Mouse (Mus musculus) heart, embryonic 10.5 days (tissue): Measurements from ENCODE around the gene Lnx2. TPM values are rescaled to one million over a fixed set of nuclear protein-coding genes. Genes with fewer than 3 reads are reported as not detected.

ENCODE experiments used
- DNase-seq: peaks from one replicate; pipeline ENCODE4 v3.0.0-alpha.2; 2017; ENCODE audit warnings: low spot score
- H3K27ac ChIP-seq: fragments of 300-500 bp; sonication (generic); 2 replicates; pipeline ENCODE4 v1.5.1; 2016; ENCODE audit warnings: mild to moderate bottlenecking
- H3K27me3 ChIP-seq: fragments of 300-500 bp; sonication (generic); 2 replicates; pipeline ENCODE4 v1.6.1; 2016; ENCODE audit warnings: mild to moderate bottlenecking; ENCODE audit not compliant: poor library complexity, insufficient read depth, severe bottlenecking
- H3K36me3 ChIP-seq: fragments of 300-500 bp; sonication (generic); 2 replicates; pipeline ENCODE4 v1.6.1; 2016; ENCODE audit warnings: mild to moderate bottlenecking, moderate library complexity
- H3K4me1 ChIP-seq: fragments of 300-500 bp; sonication (generic); 2 replicates; pipeline ENCODE4 v1.6.1; 2016; ENCODE audit warnings: mild to moderate bottlenecking
- H3K4me3 ChIP-seq: fragments of 300-500 bp; sonication (generic); 2 replicates; pipeline ENCODE4 v1.5.1; 2016; ENCODE audit warnings: mild to moderate bottlenecking, moderate library complexity
- H3K9me3 ChIP-seq: fragments of 300-500 bp; sonication (generic); 2 replicates; pipeline ENCODE4 v1.6.1; 2016; ENCODE audit warnings: mild to moderate bottlenecking, moderate library complexity
- WGBS: fragments of 180-500 bp; shearing (Covaris S2); methylation state at CpG from one replicate; pipeline ENCODE4 v1.1.7; 2016; 5-methylcytosine and 5-hydroxymethylcytosine counted together
- polyA plus RNA-seq: library from polyadenylated mRNA; unstranded; fragments of >200 nt; fragmentation: Nextera tagmentation; extraction: Ambion mirVana; gene quantifications from 2 replicates; pipeline ENCODE4 v1.2.1, GENCODE M21; 2016

The Lnx2 gene
- polyA plus RNA-seq, 1 experiment from 2014 or later = 10.0 TPM

DNA sequence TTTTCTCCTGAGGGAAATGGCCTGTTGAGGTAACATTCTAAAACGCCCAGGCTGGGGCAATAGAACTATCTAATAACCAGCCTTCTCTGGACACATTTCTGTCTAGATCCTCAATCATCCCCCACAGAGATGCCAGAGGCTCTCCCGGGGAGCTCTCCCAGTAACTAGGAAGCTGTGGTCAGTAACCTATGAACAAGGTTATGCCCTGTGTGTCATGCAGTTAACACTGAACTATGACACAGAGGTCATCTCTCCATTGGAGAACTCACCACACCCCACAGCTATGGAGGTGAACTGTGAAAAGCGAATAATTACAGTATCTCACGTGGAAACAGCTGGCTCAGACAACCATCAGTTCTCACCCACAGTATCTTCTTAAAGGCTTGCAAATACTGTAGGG is 4.5 kb downstream of the Lnx2 start:
- Histone ChIP-seq H3K4me3 (no peak overlapping the region), H3K36me3 (no peaks in the 10 kb centered on the region), H3K27ac (no peak overlapping the region), H3K27me3 (no peaks in the 10 kb centered on the region), H3K9me3 (no peaks in the 10 kb centered on the region), H3K4me1 (peaks cover 34% of the 10 kb centered on the region)
- no peak for DNase-seq
- WGBS = 53% methylated on average over 4 of the region's 4 CpGs

DNA sequence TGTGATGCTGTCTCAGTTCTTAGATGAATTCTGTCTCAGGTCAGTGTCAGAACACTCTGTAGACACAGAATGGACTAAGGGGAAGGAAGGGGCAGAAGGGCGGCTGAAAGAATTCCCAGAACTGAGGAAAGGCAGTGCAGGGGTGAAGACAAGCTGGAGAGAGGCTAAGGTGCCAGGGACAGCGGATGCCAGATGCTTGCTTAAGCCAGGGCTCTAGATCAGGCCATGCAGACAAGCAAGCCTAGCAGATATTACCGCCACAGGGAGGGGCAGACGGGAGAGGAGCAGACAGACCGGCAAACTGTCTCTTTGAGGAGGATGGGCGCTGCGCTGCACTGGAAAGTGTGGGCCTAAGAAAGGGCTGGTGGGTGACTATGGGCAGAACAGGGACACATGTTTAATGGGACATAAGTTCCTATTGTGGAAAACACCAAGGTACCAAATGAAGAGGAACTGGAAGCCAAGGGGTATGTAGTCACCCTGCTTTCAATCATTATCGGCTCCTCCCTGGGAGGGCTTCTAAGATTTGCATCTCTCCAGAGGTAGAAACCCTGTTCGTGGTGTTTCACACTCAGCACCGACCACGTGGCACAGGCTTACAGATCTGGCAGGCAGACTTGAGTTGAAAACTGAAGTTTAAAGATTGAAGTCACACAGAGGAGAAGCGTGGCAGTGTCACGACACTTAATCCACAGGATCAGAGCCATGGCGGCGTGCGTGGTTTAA is 5.4 kb downstream of the Lnx2 start:
- H3K4me1 ChIP-seq = peaks cover 34% of the 10 kb centered on the region
- no peak for DNase-seq

DNA sequence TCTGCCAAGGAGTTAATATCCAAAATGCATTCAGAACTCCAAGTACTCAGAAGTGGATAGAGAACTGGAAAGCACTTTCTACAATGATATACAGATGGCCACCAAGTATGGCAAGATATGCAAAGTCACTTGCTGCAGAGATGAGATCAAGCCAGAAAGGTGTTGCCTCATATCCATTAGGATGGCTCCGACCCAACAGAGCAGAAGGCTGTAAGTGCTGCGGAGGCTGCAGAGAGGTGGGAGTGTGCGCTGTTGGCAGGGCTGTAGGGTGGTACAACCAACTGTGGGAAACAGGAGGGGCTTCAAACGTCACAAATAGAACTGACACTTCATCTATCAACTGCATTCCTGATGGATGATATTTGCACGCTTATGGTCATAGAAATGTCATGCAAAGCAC is 7.5 kb downstream of the Lnx2 start:
- WGBS = 74% methylated on average over 5 of the region's 5 CpGs
- Histone ChIP-seq H3K9me3 (no peaks in the 10 kb centered on the region), H3K4me3 (no peak overlapping the region), H3K4me1 (peaks cover 24% of the 10 kb centered on the region), H3K27me3 (no peaks in the 10 kb centered on the region), H3K27ac (no peak overlapping the region), H3K36me3 (no peaks in the 10 kb centered on the region)
- no peak for DNase-seq

More for the DNA sequence above, 5.4 kb downstream of the Lnx2 start:
- H3K27ac ChIP-seq = peak overlapping the region; percentile 56
- no peaks in the 10 kb centered on the region for H3K27me3 ChIP-seq
- H3K4me3 ChIP-seq = no peak overlapping the region
- no peaks in the 10 kb centered on the region for H3K9me3 ChIP-seq
- WGBS = 63% methylated on average over 16 of the region's 16 CpGs
- no peaks in the 10 kb centered on the region for H3K36me3 ChIP-seq

DNA sequence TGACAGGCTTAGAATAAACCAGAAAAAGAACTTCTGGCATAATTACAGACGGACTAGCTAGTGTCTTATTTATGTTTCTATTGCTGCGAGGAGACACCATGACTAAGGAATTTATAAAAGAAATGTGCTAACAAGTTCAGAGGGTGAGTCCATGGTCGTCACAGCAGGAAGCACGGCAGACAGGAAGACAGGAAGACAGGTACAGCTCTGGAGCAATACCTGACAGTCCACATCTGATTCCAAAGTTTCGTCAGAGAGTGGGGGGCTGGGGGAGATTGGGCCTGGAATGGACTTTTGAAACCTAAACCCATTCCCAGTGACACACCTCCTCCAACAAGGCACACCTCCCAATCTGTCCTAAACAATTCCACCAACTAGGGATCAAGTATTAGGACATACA is 9.4 kb downstream of the Lnx2 start:
- 77% methylated on average over 5 of the region's 5 CpGs for WGBS
- no peak for DNase-seq
- no peaks in the 10 kb centered on the region for H3K9me3 ChIP-seq
- no peaks in the 10 kb centered on the region for H3K27me3 ChIP-seq
- H3K36me3 ChIP-seq = no peaks in the 10 kb centered on the region
- no peak overlapping the region for H3K27ac ChIP-seq
- H3K4me3 ChIP-seq = no peak overlapping the region
- H3K4me1 ChIP-seq = peaks cover 29% of the 10 kb centered on the region

DNA sequence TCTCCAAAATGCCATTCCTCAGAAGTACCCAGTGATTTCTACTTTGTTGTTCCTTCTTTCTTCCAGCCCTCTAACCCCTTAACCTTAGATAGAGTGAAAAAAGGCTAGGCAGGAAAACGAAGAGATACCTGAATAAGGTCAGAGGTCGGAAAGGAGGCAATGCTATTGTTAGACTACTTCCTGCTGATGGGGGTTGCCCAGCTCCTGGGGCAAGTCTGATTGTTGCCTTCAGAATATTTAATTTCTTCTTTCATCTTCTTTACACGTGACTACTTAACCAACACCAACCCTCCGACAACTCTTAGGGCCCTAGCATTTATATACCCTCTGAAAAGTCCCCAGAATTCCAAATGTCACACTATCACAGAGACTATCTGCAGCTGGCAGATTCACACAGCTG is 10.3 kb downstream of the Lnx2 start:
- no peaks in the 10 kb centered on the region for H3K36me3 ChIP-seq
- no peaks in the 10 kb centered on the region for H3K9me3 ChIP-seq
- peaks cover 25% of the 10 kb centered on the region for H3K4me1 ChIP-seq
- no peak overlapping the region for H3K4me3 ChIP-seq
- no peaks in the 10 kb centered on the region for H3K27me3 ChIP-seq
- H3K27ac ChIP-seq = no peak overlapping the region
- no peak for DNase-seq
- 45% methylated on average over 4 of the region's 4 CpGs for WGBS

DNA sequence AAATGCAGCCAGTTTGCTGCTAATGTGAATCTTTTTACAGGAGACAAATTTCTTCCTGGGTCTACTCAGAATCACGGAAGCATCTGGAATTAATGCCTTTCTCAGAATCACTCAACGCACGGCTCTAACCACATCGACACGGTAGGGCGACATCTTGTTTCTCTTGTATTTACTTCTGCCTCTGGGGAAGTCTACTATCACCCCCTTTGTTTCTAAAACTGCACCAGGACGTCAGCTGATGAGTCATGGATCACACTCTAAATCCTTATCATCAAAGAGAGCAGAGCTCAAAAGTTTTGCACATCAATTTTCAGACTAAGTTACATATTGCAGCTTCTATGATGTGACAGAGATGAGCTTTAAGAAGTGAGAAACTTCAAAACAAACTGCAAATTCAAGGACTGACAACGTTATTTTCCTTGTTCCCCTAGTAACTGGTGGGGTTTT is 13.1 kb downstream of the Lnx2 start:
- Histone ChIP-seq H3K4me1 (peaks cover 7% of the 10 kb centered on the region; the same call in 1 of the 2 replicates), H3K27ac (no peak overlapping the region), H3K9me3 (no peaks in the 10 kb centered on the region), H3K4me3 (no peak overlapping the region), H3K36me3 (no peaks in the 10 kb centered on the region), H3K27me3 (no peaks in the 10 kb centered on the region)
- DNase-seq = no peak
- 53% methylated on average over 8 of the region's 8 CpGs for WGBS

DNA sequence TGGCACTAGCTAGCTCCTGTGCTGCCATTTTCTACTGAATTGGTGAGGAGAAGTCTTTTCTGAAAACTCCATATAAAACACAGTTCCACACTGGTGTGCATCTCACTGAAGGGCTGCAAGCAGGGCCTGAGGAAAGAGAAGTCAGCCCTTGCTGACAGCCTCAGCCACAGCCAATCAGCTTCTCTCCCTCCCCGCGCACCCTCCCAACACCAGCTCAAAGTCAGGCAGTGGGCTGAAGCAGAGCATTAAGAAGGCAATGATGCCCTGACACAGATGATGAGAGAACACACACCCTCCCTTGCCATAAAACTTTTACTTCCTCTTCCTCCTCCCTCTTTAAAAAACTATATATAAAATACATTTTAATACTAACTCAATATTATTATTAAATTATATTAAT is 16.4 kb downstream of the Lnx2 start:
- 94% methylated on average over 2 of the region's 2 CpGs for WGBS
- Histone ChIP-seq H3K27ac (no peak overlapping the region), H3K36me3 (no peaks in the 10 kb centered on the region), H3K9me3 (no peaks in the 10 kb centered on the region), H3K4me1 (peaks cover 24% of the 10 kb centered on the region), H3K4me3 (no peak overlapping the region), H3K27me3 (no peaks in the 10 kb centered on the region)
- no peak for DNase-seq

DNA sequence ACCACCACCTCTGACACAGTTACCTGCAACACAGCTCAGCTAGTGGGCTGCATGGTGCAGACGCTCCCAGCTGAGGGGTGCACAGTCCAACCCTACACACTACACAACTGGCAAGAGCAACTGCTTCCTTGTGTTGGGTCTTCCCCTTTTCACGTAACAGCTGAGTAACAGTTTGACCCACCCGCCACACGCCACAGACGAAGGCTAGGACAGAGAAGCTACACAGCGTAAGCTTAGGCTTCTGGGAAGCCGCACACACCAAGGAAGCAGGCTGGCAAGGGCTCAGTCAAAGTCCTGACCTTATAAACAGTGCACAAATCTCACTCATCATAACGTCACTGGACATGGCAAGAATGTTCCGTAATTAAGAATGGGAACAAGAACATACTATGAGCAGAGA is 17.1 kb downstream of the Lnx2 start:
- 88% methylated on average over 9 of the region's 9 CpGs for WGBS

DNA sequence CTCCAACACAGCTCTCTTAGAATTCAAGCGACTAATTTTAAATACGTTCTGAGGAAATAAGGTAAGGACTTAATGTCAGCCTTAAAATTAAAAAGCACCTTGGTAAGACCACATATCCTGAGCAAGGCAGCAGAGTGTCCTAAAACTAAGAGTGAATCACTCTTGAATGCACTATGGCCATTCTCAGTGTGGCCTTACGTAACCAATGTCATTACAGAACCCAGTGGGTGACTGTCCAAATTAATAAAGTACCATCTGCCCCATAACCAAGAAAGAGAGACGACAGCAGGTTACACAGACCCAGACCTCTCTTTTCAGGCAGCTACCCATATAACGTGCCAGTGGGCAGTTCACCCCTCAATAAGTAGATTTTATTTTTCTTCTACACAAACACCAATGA is 17.7 kb downstream of the Lnx2 start:
- Histone ChIP-seq H3K27ac (no peak overlapping the region), H3K9me3 (no peaks in the 10 kb centered on the region), H3K4me3 (no peak overlapping the region), H3K4me1 (peaks cover 30% of the 10 kb centered on the region), H3K36me3 (no peaks in the 10 kb centered on the region), H3K27me3 (no peaks in the 10 kb centered on the region)
- 92% methylated on average over 5 of the region's 5 CpGs for WGBS
- no peak for DNase-seq

More for the DNA sequence above, 17.1 kb downstream of the Lnx2 start:
- Histone ChIP-seq H3K36me3 (no peaks in the 10 kb centered on the region), H3K27ac (no peak overlapping the region), H3K4me1 (peaks cover 25% of the 10 kb centered on the region), H3K27me3 (no peaks in the 10 kb centered on the region), H3K4me3 (no peak overlapping the region), H3K9me3 (no peaks in the 10 kb centered on the region)
- no peak for DNase-seq

DNA sequence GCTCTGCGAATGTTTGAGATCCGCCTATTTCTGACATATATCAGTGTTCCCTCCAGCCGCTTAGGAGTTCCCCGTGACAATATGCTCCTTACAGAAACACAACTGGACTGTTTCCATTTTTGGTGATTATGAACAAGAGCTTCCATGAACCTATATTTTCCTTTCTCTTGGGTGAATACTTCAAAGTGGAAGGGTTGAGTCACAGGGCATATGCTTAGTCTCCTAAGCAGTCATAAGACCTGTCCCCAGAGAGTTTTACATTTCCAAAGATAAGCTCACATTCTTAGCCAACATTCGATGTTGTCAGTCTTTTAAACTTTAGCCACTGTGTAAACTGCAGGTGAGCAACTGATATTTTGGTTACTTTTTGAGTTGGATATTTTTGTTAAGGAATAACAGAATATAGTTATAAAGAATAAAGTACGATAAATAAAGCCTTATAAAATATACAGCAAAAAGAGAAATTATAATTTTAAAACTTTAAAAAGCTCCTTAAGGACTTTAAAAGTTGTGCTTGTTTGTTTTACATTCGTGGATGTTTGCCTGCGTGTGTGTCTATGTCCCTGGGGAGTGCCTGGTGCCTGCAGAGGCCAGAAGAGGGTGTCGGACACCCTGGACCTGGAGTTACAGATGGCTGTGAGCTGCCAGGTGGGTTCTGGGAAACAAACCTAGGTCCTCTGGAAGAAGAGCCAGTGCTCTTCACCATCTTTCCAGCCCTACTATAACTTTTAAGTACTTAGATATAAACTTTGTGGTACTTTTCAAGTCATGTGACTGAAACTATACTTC is 18.6 kb downstream of the Lnx2 start:
- H3K27me3 ChIP-seq = no peaks in the 10 kb centered on the region
- H3K36me3 ChIP-seq = no peaks in the 10 kb centered on the region
- H3K27ac ChIP-seq = no peak overlapping the region
- H3K4me1 ChIP-seq = peaks cover 24% of the 10 kb centered on the region
- DNase-seq = no peak
- no peaks in the 10 kb centered on the region for H3K9me3 ChIP-seq
- H3K4me3 ChIP-seq = no peak overlapping the region
- 71% methylated on average over 9 of the region's 9 CpGs for WGBS

DNA sequence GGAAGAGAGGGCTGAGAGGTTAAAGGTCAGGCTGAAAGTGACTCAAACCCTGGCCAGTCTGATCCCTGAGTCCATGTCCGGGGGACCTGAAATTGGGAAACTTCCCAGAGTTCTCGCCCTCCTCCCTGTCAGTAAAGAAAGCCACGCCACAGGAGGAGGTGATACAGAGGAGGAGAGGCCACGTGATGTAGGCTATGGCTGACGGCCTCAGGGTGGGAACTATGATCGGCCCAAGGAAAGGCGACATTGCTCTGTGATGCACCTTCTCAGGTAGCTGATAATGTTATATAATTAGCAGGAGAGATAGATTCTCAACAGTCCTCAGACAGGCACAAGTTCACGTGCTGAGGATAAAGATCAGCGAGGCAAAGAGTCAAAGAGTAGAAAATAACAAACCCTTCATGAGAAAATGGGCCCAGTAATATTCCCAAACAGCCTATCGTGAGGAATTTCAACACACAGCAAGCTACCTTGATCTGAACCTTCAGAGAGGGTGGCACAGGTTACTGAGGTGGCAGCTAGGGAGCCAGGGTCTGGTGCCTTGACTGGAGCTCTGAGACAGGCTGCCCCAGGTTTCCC is 19.6 kb downstream of the Lnx2 start:
- Histone ChIP-seq H3K4me1 (peaks cover 32% of the 10 kb centered on the region), H3K36me3 (no peaks in the 10 kb centered on the region), H3K4me3 (no peak overlapping the region), H3K9me3 (no peaks in the 10 kb centered on the region), H3K27ac (no peak overlapping the region; the same call in 1 of the 2 replicates), H3K27me3 (no peaks in the 10 kb centered on the region)
- DNase-seq = no peak
- 82% methylated on average over 10 of the region's 10 CpGs for WGBS

DNA sequence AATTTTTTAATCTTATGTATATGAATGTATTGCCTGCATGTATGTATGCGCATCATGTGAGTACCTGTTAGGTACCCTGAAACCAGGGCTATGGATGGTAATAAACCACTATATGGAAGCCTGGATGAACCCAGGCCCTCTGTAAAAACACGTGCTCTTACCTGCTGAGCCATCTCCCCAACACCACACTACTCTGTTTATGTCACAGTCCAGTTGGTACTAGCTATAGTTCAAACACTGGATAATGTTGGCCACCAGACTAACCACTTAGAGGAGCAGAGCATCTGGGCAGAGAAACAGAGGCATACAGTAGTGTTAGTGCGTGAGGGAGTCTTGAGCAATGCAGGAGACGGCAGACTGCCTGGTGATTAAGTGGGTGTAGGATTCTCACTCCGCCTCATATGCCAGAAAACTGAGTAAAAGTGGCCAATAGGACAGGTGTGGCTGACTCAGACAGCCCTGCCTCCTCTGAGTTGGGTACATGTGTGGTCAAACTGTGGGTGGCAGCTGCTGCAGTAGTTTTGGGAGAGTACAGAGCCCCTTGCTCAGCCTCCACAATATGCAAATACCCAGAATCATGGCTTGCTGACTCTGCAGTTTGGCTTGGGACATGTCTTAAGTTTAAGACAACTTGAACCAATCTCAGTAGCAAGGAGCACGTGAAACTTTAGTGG is 20.7 kb downstream of the Lnx2 start:
- no peaks in the 10 kb centered on the region for H3K9me3 ChIP-seq
- H3K4me3 ChIP-seq = no peak overlapping the region
- H3K27me3 ChIP-seq = no peaks in the 10 kb centered on the region
- H3K36me3 ChIP-seq = no peaks in the 10 kb centered on the region
- peaks cover 42% of the 10 kb centered on the region for H3K4me1 ChIP-seq
- H3K27ac ChIP-seq = no peak overlapping the region
- no peak for DNase-seq
- WGBS = 83% methylated on average over 6 of the region's 6 CpGs
